Mouse (Mus musculus) kidney, adult 8-10 months (tissue): ENCODE measurements around the gene Enkur.
"Not testable (repeated sequence)": the region's sequence is repeated elsewhere in the genome, so short reads cannot be mapped to it uniquely, and the experiment has no call there.

Experiments used
- DNase-seq, 2 experiments: peaks; one replicate each; pipeline ENCODE4 v3.0.0; 2022

Enkur gene

GRCm38 (mm10) chr2:21204912-21205830 lies at the start of gene Enkur, which contains the start of gene Thnsl1:
Enkur (minus strand) TSS chr2:21205365.
Thnsl1 (plus strand) TSS chr2:21205724.
- peak; percentile 97 to 100 for DNase-seq

GRCm38 (mm10) chr2:21254308-21254707 lies 49.1 kb upstream of the Enkur start:
- no peak for DNase-seq

GRCm38 (mm10) chr2:21253644-21254043 lies 48.5 kb upstream of the Enkur start:
- no peak for DNase-seq

- peak in 1 of 2 experiments; percentile 21 for DNase-seq
Measured at GRCm38 (mm10) chr2:21245477-21246102, 40.4 kb upstream of the Enkur start.

- DNase-seq, result no peak
Measured at GRCm38 (mm10) chr2:21244986-21245385, 39.8 kb upstream of the Enkur start.

GRCm38 (mm10) chr2:21244104-21244503 lies 38.9 kb upstream of the Enkur start:
- DNase-seq, result not testable (repeated sequence)

GRCm38 (mm10) chr2:21236846-21237245 lies 31.7 kb upstream of the Enkur start:
- peak in 1 of 2 experiments; percentile 4 for DNase-seq

- DNase-seq, result no peak
Measured at GRCm38 (mm10) chr2:21235844-21236386, 30.8 kb upstream of the Enkur start.

GRCm38 (mm10) chr2:21234871-21235648 lies 29.9 kb upstream of the Enkur start:
- peak; percentile 16 to 32 for DNase-seq

- DNase-seq, result no peak
Measured at GRCm38 (mm10) chr2:21231147-21231546, 26.0 kb upstream of the Enkur start.

GRCm38 (mm10) chr2:21230276-21230675 lies 25.1 kb upstream of the Enkur start:
- no peak for DNase-seq

GRCm38 (mm10) chr2:21222453-21223384 lies 17.6 kb upstream of the Enkur start:
- DNase-seq, result no peak

- no peak for DNase-seq
Measured at GRCm38 (mm10) chr2:21215284-21215683, 10.1 kb upstream of the Enkur start.

- DNase-seq, result no peak
Measured at GRCm38 (mm10) chr2:21214322-21214721, 9.2 kb upstream of the Enkur start.

- no peak for DNase-seq
Measured at GRCm38 (mm10) chr2:21211361-21211760, 6.2 kb upstream of the Enkur start.

GRCm38 (mm10) chr2:21206278-21206677 lies 1.1 kb upstream of the Enkur start:
- DNase-seq, result no peak

- DNase-seq, result no peak
Measured at GRCm38 (mm10) chr2:21205831-21206159, 630 bp upstream of the Enkur start.

- no peak for DNase-seq
Measured at GRCm38 (mm10) chr2:21202754-21203153, 2.4 kb downstream of the Enkur start.

- no peak for DNase-seq
Measured at GRCm38 (mm10) chr2:21199051-21199450, 6.1 kb downstream of the Enkur start.

- DNase-seq, result no peak
Measured at GRCm38 (mm10) chr2:21195233-21195632, 9.9 kb downstream of the Enkur start.

- DNase-seq, result no peak
Measured at GRCm38 (mm10) chr2:21191232-21191631, 13.9 kb downstream of the Enkur start.

- DNase-seq, result no peak
Measured at GRCm38 (mm10) chr2:21188610-21189009, 16.6 kb downstream of the Enkur start.
